Mouse (Mus musculus) T-cell, adult 2 months (primary cell): ENCODE measurements around the gene Prdx5.
A peak's percentile ranks its signal among the peaks of the same experiment; 100 is the strongest.

Experiments used
- DNase-seq: peaks from one replicate; pipeline ENCODE4 v3.0.0; 2022; ENCODE audit warnings: low spot score

Gene Prdx5

GRCm38 (mm10) chr19:6937541-6938465, 27.9 kb upstream of the Prdx5 start:
- no peak for DNase-seq

- peak; percentile 38 for DNase-seq
These were observed 26.4 kb upstream of the Prdx5 start for GRCm38 (mm10) chr19:6936299-6936698.

DNA sequence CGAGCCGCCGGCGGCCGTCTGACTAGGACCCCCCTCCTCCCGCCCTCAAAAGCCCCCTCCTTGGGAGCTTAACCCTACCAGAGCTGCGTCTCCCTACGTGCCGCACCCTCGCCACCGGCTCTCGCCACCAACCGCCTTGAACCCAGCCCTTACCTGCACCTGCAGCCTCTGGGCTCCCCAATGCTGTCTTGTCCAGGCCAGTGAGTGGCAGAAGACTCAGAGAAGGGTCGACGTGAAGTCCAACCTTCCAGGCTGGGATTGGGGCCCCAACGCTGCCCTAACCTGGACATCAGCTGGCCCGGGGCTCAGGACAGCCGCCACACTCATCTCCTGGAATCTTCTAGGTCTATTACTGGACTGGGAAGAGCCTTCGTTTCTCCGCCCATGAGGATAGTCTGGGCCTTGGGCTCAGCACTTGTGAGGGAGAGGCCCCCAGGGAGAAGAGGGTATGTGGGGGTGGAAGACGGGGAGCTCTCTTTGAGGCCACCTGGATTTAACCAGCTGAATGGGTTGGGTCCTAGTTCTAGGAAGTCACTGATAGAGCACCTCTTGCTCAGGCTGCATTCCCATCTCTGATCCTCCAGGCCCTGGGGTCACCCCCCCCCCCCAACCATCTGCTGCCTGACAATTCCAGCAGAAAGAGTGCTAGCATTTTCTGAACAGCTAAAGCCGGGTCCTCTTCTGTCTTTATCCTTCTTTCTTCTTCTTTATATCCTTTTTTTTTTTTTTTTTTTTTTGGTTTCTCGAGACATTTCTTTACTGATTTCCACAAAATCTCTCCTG, 24.5 kb upstream of the Prdx5 start, which contains the start of gene Kcnk4:
TSS of gene Kcnk4 (minus strand) at position 321 of the 783 bp plus-strand sequence.
- no peak for DNase-seq

GRCm38 (mm10) chr19:6933436-6934194, 23.7 kb upstream of the Prdx5 start:
- DNase-seq, result no peak

DNA sequence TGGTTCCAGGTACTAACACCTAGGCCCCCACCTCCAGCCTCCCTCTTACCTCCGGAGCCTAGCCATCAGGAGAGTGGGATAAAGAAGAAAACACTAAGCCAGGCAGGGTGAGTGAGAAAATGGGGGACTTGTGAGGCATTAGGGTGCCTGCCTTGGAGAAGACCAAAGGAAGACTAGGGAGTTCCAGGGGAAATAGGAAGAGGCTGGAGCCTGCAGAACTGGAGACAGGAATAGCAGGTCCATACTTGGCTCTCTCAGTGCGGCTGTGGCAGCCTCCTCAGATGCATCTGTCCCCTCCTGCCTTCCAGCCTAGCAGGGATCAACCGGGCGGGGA, 23.2 kb upstream of the Prdx5 start:
- DNase-seq, result no peak

GRCm38 (mm10) chr19:6932018-6932417, 22.1 kb upstream of the Prdx5 start:
- no peak for DNase-seq

GRCm38 (mm10) chr19:6931002-6931401, 21.1 kb upstream of the Prdx5 start:
- no peak for DNase-seq

GRCm38 (mm10) chr19:6928080-6928479, 18.2 kb upstream of the Prdx5 start:
- DNase-seq, result no peak

DNA sequence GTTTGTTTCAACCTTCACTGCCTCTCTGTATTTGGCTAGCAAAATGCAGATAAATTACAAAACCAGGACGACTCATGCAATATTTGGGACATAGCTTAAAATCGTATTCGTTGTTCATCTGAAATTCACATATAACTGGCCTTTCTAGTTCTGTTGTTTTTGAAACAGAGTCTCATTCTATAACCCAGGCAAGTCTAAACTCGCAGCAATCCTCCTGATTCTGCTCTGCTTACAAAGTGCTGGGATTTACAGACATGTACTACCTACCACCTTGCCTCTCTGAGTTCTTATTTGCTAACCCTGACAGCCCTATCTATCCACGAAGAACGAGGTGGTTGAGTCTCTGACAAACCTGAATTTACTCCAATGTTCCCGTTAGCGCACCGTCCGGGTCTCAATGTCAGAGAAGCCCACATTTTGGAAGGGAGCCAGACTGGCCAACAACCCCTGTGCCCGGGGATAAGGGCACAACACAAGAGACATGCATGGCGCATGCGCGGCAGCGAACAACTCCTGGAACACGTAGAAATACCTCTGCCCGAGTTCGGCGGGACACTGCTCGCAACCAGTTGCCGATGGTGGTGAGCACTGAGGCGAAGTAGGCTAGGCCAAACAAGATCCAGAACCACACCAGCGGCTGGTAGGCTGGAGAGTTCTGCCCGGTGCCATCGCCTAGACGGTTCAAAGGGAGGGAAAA, 16.8 kb upstream of the Prdx5 start:
- peak; percentile 31 for DNase-seq

- DNase-seq, result no peak
These were observed 15.9 kb upstream of the Prdx5 start for GRCm38 (mm10) chr19:6925611-6926329.

GRCm38 (mm10) chr19:6925307-6925573, 15.3 kb upstream of the Prdx5 start, which contains the start of gene Catsperz:
Catsperz (minus strand) TSS chr19:6925380.
- no peak for DNase-seq

DNA sequence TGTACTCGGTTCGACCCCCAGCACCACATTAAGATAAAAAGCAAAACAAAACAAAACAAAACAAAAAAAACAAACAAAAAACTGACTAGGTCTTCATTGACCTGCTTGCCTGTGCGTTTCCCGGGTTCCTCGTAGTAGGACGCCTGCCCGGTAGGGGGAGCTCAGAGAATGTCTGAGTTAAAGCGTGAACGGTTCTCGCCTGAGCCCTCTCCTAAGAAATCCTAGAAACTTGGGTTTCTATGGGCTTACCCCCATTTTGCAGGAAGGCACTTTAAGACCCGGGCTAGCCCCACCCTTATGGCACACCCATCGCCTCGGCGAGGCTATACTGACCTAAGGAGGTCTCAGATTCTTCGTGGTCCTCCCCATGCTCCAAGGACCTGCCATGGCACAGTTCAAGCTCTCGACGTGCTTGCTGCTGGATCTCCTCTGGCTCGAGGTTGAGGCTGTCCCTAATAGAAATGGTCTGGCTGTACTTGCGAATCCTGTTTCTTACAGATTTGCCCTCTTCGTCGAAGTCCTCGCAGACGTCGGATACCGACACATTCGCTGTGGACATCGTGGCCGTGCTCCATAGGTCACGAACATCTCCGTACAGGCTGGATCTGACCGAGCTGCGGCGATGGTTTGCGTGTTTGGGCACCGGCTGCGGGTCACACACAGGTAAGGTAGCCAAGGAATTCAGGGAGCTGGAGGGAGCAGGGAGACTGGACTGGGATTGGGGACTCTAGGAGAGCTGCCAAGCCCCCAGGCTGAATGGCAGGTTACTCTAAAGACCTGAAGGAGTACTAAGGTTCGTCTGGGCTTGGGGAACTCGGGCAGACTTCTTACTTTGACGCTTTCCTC, 14.8 kb upstream of the Prdx5 start:
- peak; percentile 76 for DNase-seq

DNA sequence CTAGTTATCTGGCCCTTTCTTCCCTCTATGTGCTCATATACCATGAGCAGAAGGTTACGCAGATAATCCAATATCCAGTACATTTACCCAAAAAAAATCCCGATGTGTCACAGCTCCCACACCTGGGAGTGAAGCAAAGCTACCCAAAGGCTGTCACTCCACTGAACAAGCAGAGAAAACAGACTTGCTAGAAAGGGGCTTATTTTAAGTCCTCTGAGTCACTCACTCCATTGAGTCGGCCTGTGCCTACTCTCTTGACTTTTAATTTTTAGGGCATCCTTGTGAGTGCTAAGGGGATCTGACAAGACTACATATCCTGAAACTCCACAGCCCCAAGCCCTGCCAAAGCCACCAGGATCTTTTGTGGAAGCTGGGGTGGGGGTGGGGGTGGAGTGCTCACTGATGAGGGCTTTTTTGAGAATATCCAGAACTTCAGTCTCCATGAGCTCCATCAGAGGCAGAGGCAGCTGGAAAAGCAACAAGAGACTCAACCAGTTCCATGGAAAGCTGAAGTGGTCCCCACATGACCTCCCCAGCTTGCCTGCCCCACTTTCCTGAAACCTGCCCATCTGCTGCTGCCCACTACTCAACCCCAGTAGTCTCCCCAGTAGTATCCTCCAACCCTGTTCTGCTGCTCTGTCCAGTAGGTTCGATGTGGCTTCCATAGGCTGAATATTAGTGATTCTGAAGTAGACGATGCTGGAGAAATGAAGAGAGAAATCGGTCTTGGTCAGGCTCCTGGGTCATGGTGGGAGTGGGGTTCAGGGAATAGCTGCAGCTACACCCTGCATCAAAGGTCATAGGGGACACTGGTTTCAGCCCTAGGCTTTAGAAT, 13.2 kb upstream of the Prdx5 start:
- no peak for DNase-seq

DNA sequence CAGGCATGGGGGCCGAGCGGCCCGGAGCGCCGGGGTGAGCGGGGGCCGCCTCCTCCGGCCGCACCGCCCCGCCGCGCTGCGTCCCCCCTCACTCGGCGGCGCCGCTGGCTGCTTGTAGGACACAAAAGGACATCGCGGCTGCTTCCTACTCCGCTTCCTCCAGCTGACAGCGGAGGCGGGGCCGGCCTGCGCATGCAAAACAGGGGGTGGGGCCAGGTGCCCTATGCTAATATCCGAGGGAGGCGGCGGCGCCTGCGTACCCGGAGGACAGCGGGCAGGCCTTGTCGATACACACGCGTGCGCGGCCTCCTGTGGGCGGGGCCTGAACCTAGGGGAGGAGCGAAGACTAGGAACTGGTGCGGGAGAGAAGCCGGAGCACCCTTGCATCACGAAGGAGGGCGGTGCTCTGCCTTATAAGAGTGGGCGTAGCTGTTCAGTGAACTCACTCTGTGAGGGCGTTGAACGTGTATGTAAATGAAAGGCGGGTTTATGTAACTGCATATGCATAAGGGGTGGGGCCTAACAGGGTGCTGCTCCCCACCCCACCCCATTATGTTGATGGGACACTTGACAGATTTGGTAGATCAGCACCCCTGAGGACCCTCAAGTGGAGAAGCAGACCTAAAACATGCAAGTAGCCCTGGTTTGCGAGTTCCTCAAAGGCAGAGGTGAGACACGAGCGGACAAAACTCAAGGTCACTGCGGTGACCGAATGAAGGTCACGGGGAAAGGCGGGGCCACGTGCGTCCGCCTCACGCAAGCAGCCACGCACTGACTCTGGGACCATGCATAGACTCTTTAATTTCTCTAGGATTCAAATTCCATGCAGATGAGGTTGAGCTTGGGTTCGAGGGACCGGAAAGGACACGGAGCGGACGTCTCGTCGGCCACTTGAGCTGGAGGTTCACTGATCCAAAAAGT, 12.0 kb upstream of the Prdx5 start, which contains the start of gene Esrra:
TSS of gene Esrra (minus strand) at position 167 of the 921 bp plus-strand sequence.
- peak; percentile 100 for DNase-seq

DNA sequence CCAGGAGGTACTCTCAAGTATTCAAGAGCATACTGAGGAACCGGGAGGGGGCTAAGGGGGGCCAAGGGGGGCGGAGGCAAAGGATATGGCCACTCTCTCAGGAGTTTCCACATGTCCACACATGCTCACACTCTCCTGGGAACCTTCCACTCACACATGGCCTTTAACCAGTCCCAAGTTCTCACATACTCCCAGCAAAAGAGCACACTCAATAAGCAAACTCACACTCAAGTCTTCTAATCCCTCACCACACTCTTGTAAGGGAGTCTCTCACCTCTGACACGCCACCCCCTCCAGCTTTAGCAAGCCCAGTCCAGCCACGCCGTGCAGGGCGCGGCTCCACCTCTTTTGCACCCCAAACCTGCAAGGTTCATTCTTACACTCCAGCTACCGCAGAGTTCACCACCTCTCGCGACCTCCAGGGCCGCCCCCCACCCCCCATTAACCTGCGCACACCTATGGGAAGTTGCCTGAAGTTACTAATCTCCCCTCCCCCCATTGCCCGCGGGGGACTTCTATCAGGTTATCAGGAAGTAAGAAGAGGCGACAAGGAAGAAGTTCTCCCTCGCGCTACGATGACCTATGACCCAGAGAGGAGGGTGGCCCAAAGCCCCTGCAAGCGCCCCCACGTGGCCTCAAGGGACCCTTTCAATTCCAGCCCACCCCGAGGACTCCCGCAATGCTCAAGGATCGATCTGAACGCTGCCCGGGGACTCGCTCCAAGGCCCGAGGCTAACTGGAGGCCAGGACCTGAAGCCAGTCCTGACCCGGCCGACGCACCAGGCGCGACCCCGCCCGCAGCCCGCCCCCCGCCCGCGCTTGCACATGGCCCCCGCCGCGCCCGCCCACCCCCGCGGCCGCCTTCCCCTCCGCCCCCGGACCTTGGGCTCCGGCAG, 11.1 kb upstream of the Prdx5 start:
- DNase-seq, result peak; percentile 42

GRCm38 (mm10) chr19:6919876-6920740, 10.2 kb upstream of the Prdx5 start:
- DNase-seq, result no peak
